Mouse (Mus musculus) liver, adult 2 months (tissue): ENCODE results near the gene Sox15.

Experiments
- CTCF ChIP-seq: fragments of 200-500 bp; IDR thresholded peaks from 2 replicates; pipeline ENCODE4 v1.5.1; 2011; ENCODE audit warnings: low read depth, low read length, control low read depth
- POLR2A ChIP-seq: fragments of 200-500 bp; IDR thresholded peaks from 2 replicates; pipeline ENCODE4 v1.6.1; 2011; ENCODE audit warnings: low read length, control low read depth; ENCODE audit not compliant: insufficient read depth; ENCODE audit errors: extremely low read depth

- peak; percentile 53 for TF ChIP-seq CTCF
- peak; percentile 82; the same call in 1 of the 2 replicates for TF ChIP-seq POLR2A
Observed at GRCm38 (mm10) chr11:69662213-69662966, 7.3 kb downstream of the Sox15 start, which contains the start of gene Mpdu1.
